Mouse (Mus musculus) MN1 (cell line): ENCODE data around the gene S100b.

Source experiments
- DNase-seq: peaks from one replicate; pipeline ENCODE4 v3.0.0-alpha.2; 2016; ENCODE audit warnings: low spot score

Gene S100b

DNA sequence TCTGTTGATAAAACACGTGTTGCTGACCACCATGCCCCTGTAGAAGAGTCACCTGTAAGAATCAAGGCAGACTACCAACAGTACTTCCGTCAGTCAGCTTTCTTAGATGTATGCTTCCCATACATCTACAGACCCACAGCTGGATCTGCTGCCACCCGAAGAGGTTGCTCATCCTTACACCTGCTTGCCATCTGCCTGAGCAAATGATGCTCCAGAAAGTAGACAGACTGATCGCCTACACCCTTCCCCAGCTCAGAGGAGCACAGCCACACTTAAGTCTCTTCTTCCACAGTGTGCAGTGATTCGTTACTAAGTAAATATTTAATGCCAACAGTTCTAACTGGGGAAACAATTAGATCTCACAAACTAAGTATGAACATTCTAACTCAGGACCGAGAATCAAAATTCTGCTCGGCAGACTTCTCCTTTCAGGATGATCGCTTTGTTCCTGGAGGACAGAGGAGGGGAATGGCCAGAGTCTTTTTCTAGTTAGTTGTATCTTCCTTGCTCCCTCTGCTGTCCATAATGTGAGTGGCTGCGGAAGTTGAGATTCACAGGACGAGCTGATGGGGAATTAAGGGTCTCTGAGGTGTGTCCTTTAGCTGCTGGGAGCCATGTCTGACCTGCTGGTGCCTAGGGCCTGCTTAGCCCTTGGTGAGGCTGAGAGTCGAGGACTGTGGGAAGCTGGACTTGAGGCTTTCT, 6.9 kb downstream of the S100b start:
- no peak for DNase-seq

DNA sequence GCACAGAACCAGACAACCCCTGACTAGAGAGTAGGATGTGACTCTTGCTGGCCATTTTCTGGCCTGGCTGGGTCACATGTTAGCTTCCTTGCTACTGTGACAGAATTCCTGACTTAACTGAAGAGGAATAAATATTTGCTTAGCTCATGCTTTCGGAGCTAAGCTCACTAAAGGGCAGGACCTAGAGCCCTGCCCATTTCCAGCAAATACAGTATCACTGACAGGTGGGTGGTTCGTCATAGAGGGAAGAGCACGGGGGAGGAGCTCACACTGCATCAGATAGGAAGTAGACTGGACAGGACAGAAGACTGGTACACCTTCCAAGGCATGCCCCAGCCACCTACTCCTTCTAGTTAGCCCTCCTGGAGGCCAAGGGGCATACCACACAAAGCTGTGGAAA, 7.8 kb downstream of the S100b start:
- DNase-seq, result no peak

DNA sequence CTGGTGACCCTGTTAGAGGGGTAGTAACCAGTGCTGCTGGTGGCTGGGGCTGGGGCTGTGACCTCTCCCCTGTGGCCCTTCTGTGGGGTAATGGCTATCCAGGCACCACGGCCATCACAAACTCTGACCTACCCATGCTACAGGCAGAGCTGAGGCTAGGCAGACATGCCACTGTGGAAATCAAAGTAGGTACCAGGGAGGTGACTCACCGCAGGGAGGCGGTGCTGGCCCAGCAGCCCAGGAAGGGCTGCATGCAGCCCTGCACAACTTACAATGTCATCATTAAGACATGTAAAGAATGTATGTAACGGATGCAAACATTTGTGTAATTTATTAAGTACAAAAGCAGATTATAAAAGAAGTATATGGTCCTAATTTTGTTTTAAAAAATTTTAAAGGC, 8.8 kb downstream of the S100b start:
- DNase-seq, result no peak

DNA sequence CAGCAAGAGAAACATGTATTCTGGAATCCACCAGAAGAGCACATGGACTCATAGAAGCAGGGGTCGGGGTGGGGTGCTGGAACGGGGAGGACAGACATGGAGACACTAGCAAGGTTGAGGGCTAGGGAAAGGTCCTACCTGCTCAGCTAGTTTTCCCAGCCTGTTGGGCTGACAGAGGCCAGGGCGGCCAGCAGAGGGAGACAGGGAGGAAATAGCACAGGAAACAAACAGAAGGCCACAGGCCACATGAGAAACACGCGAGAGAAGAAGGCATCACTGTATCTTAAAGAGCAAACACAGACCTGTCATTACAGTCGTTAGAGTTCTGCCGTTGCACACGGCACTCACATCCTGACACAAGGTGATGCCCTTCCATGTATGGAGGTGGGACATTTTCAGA, 17.6 kb downstream of the S100b start:
- DNase-seq, result peak; percentile 44

DNA sequence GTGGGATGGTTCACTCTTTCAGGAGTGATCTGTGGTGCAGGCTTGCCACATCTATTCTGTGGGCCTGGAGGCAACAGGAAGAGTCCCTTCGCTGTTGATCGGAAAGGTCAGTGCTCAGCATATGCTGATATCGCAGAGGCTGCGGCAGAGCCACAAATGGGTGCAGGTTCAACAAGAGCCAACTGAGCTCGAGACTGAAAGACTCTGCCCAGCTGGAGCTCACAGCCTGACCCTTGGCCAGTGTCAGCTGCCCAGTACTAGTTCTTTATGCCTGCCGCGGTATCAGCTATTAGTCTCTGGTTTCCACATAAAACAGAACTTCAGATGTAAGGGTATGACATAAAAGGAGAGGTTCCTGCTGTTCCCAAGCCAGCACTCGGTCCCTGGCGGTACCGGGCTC, 21.6 kb downstream of the S100b start:
- no peak for DNase-seq

DNA sequence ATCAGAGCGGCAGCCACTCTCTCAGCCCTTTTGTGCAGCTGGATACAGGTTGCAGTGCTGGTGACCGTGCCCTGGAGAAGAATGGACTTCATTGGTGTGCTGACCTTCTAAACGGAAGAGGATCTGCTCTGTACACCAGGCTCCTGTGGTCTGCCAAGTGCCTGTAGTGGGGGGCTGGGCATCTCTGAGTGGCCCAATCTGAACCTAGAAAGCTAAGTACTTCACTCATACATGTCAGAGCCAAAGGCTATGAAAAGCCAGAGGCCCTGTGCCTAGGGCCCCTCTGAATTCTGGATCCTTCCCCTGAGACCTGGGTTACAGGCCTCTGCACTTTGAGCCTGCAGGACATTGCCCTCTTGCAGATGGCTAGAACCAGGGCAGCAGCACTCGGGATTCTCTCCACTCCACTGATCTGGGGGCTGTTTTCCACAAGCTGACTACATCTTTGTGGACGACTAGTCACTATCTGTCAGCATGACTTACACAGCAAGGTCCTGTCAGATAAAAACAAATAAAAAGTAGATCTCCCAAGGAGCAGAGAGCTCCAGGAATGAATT, 25.0 kb downstream of the S100b start:
- no peak for DNase-seq

DNA sequence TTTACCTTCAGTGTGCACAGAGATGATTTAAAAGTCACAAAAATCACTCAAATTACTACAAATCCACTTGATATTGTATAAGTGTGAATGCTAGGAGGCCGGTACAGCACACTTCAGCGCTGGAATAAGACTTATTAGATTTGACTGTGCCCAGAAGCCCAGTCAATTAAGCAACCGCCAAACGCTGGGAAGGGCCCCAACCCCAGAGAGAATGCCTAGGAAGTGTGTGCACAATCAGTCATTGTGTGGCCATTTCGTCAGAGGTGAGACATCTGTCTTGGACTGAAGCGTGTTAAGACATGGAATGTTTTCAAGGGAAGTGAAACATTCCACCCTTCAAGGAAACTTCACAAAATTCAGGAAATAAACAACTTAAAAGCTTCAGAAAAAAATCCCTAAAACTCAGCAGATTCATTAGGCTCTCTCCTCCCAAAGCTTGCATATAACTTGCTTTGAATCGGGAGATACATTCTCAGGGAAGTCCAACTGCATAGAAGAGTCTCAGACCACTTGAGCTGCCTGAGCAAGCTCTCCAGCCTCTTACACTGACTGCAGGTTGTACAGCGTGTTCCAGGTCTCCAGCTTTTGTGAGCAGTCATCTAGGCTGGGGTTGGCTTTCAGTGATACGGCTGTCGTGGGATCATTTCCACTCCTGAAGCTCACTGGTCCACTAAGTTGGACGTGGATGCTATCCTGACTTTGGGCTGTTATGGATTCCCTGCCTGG, 34.8 kb downstream of the S100b start:
- no peak for DNase-seq

DNA sequence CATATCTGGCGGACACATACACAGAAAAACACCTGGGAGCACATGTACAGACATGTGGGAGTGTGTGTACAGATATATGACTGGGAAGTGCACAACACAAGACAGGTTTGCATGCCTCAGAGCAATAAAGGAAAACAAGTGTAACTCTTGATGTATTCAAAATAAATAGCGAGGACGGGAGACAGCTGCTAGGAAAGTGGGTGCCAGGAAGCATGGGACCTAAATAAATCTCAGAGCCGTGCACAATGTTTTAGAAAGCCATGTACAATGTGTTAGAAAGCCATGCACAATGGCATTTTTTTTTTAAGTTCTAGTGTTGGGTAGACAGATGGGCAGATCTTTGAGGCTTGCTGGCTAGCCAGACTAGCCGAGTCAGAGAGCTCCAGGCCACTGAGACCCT, 35.4 kb downstream of the S100b start:
- no peak for DNase-seq

DNA sequence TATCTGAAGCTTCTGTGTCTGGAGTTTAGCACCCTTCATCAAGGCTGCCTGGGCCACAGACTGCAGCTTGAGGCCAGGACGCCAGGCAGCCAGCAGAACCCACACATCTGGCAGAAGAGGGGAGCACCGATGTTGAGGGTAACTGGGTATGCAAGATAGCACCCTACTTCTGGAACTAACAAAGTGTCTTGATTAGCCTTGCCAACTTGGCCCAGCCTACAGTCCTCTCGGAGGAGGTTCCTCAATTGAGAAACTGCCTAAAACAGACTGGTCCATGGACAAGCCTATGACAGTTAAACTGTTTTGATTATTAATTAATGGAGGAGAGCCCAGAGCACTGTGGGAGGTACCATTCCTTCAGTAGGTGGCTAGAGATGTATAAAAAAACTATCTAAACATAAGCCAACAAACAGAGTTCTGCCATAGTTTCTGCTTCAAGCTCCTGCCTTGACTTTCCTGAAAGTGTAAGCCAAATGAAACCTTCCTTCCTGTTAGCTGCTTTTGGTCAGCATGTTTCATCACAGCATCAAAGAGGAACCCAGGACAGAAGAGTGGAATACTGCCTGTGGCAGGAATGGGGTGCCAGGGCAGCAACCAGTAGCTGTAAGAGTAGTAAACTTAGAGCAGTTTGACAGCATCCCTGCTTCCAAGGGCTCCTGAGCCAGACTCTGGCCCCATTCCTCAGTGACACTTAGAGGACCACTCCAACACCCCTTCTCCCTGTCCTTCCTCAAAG, 36.5 kb downstream of the S100b start:
- no peak for DNase-seq

DNA sequence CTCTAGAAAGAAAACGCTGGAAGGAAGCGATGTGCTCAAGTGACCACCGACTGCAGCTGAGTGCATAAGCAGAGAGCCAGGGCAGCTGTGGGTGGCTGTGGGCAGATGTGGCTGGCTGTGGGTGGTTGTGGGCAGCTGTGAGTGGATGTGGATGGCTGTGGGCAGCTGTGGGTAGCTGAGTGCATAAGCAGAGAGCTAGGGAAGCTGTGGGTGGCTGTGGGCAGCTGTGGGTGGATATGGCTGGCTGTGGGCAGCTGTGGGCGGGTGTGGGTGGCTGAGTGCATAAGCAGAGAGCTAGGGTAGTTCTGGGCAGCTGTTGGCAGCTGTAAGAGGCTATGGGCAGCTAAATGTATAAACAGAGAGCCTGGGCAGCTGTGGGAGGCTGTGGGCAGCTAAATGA, 39.6 kb downstream of the S100b start:
- no peak for DNase-seq

DNA sequence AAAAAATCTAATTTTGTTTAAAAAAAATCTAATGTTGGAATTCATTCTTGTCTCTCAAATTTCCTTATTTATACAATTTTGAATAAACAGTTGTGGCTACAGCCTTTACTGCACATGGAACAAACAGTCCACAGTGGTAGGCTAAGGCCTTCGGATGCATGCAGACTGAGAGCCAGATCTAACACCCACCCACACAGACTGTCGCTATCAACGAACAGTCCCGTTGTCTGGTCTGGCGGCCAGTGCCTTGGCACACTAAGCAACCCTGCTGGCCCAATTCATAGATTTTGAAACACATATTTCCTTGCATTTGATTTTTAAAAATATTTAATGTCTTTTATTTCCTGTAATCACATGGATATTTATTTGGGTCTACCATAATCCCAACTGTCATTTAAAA, 46.5 kb downstream of the S100b start:
- DNase-seq, result no peak

DNA sequence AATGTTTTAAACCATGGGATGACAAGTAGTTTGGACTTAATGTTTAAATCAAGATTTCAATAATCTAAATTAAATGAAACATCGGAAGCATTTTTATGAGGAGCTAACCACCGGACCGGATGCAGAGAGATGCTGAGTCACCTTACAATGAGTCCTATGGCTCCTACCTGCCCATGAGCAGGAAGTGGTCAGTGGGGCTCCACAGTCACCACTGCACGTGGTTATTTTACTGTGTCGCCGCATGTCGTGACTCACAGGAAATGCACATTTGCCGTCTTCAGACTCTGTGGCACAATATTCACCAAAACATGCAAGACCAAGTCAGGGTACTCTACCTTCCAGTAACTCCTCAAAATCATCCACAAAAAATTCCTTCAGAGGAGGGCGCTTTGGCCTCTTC, 53.1 kb downstream of the S100b start:
- DNase-seq, result no peak
